Mouse (Mus musculus): ENCODE data around the gene Vps35l.

Gene Vps35l

GRCm38 (mm10) chr7:118738730-118739129 lies 1.3 kb upstream of the Vps35l start:
- no peak for DNase-seq (ENCODE audit: low spot score)

GRCm38 (mm10) chr7:118740532-118741338 lies 709 bp downstream of the Vps35l start:
- DNase-seq (ENCODE audit: low spot score), result peak; percentile 96

GRCm38 (mm10) chr7:118742278-118742677 lies 2.3 kb downstream of the Vps35l start:
- no peak for DNase-seq (ENCODE audit: low spot score)

- no peak for DNase-seq (ENCODE audit: low spot score)
Observed at GRCm38 (mm10) chr7:118744766-118745165, 4.7 kb downstream of the Vps35l start.

- no peak for DNase-seq (ENCODE audit: low spot score)
Observed at GRCm38 (mm10) chr7:118747891-118748672, 8.1 kb downstream of the Vps35l start.

- DNase-seq (ENCODE audit: low spot score), result no peak
Observed at GRCm38 (mm10) chr7:118749706-118750105, 9.7 kb downstream of the Vps35l start.

GRCm38 (mm10) chr7:118751625-118752024 lies 11.6 kb downstream of the Vps35l start:
- DNase-seq (ENCODE audit: low spot score), result no peak

GRCm38 (mm10) chr7:118755756-118756155 lies 15.7 kb downstream of the Vps35l start:
- no peak for DNase-seq (ENCODE audit: low spot score)

- no peak for DNase-seq (ENCODE audit: low spot score)
Observed at GRCm38 (mm10) chr7:118756490-118757265, 16.7 kb downstream of the Vps35l start.

GRCm38 (mm10) chr7:118758369-118758768 lies 18.3 kb downstream of the Vps35l start:
- no peak for DNase-seq (ENCODE audit: low spot score)

- no peak for DNase-seq (ENCODE audit: low spot score)
Observed at GRCm38 (mm10) chr7:118759372-118759771, 19.3 kb downstream of the Vps35l start.

- no peak for DNase-seq (ENCODE audit: low spot score)
Observed at GRCm38 (mm10) chr7:118763939-118764338, 23.9 kb downstream of the Vps35l start.

- no peak for DNase-seq (ENCODE audit: low spot score)
Observed at GRCm38 (mm10) chr7:118764725-118765124, 24.7 kb downstream of the Vps35l start.

GRCm38 (mm10) chr7:118765604-118766003 lies 25.6 kb downstream of the Vps35l start:
- DNase-seq (ENCODE audit: low spot score), result no peak

GRCm38 (mm10) chr7:118766119-118766833 lies 26.2 kb downstream of the Vps35l start:
- peak; percentile 72 for DNase-seq (ENCODE audit: low spot score)

GRCm38 (mm10) chr7:118766834-118767224 lies 26.8 kb downstream of the Vps35l start:
- no peak for DNase-seq (ENCODE audit: low spot score)

GRCm38 (mm10) chr7:118769208-118769607 lies 29.2 kb downstream of the Vps35l start:
- peak; percentile 72 for DNase-seq (ENCODE audit: low spot score)

GRCm38 (mm10) chr7:118769655-118770054 lies 29.6 kb downstream of the Vps35l start:
- DNase-seq (ENCODE audit: low spot score), result no peak

- no peak for DNase-seq (ENCODE audit: low spot score)
Observed at GRCm38 (mm10) chr7:118773027-118773426, 33.0 kb downstream of the Vps35l start.

- no peak for DNase-seq (ENCODE audit: low spot score)
Observed at GRCm38 (mm10) chr7:118775991-118776390, 36.0 kb downstream of the Vps35l start.

- no peak for DNase-seq (ENCODE audit: low spot score)
Observed at GRCm38 (mm10) chr7:118776491-118776890, 36.5 kb downstream of the Vps35l start.
